Mouse (Mus musculus) adrenal gland, postnatal 4 days (tissue): ENCODE measurements at regions not wholly inside any gene's neighbourhood (a gene's known extent, or its start where the extent isn't known, plus 50 kb on each side); places are given as distances from the start of the nearest gene placed in this dataset.

ENCODE experiments used
- DNase-seq, 2 experiments: peaks; one replicate each; pipeline ENCODE4 v3.0.0; 2021 to 2022; ENCODE audit warnings: low spot score in 2 of 2, mixed read lengths in 2 of 2

- no peak for DNase-seq
Measured at GRCm38 (mm10) chr1:76641181-76641711, 873.6 kb downstream of the Epha4 start.

GRCm38 (mm10) chr1:76642703-76643102 lies 872.2 kb downstream of the Epha4 start:
- no peak for DNase-seq

- DNase-seq: no peak
Measured at GRCm38 (mm10) chr1:76644895-76645294, 870.0 kb downstream of the Epha4 start.

- DNase-seq: no peak
Measured at GRCm38 (mm10) chr1:76654826-76655225, 860.1 kb downstream of the Epha4 start.

- DNase-seq: peak in 1 of 2 experiments; percentile 16
Measured at GRCm38 (mm10) chr1:76658228-76658627, 856.7 kb downstream of the Epha4 start.

GRCm38 (mm10) chr1:76660146-76660545 lies 854.7 kb downstream of the Epha4 start:
- no peak for DNase-seq

GRCm38 (mm10) chr1:76664381-76664780 lies 850.5 kb downstream of the Epha4 start:
- no peak for DNase-seq

- no peak for DNase-seq
Measured at GRCm38 (mm10) chr1:76676836-76677235, 838.1 kb downstream of the Epha4 start.

GRCm38 (mm10) chr1:76705556-76705955 lies 809.3 kb downstream of the Epha4 start:
- DNase-seq: no peak

- DNase-seq: no peak
Measured at GRCm38 (mm10) chr1:76717639-76718292, 797.1 kb downstream of the Epha4 start.

- no peak for DNase-seq
Measured at GRCm38 (mm10) chr1:76724453-76724852, 790.4 kb downstream of the Epha4 start.

- no peak for DNase-seq
Measured at GRCm38 (mm10) chr1:76737003-76737402, 777.9 kb downstream of the Epha4 start.

GRCm38 (mm10) chr1:76737663-76738062 lies 777.2 kb downstream of the Epha4 start:
- no peak for DNase-seq

GRCm38 (mm10) chr1:76772694-76773093 lies 742.2 kb downstream of the Epha4 start:
- no peak for DNase-seq

- DNase-seq: no peak
Measured at GRCm38 (mm10) chr1:76786871-76787270, 728.0 kb downstream of the Epha4 start.

- DNase-seq: no peak
Measured at GRCm38 (mm10) chr1:76793438-76793837, 721.5 kb downstream of the Epha4 start.

- DNase-seq: no peak
Measured at GRCm38 (mm10) chr1:76819906-76820305, 695.0 kb downstream of the Epha4 start.

- no peak for DNase-seq
Measured at GRCm38 (mm10) chr1:76821610-76822009, 693.3 kb downstream of the Epha4 start.

GRCm38 (mm10) chr1:76829690-76830089 lies 685.2 kb downstream of the Epha4 start:
- DNase-seq: no peak

GRCm38 (mm10) chr1:76832311-76832710 lies 682.6 kb downstream of the Epha4 start:
- DNase-seq: no peak

- no peak for DNase-seq
Measured at GRCm38 (mm10) chr1:76835028-76835683, 679.7 kb downstream of the Epha4 start.

GRCm38 (mm10) chr1:76849346-76849745 lies 665.5 kb downstream of the Epha4 start:
- no peak for DNase-seq
